Mouse (Mus musculus): ENCODE results near the gene Fam222b.

Fam222b gene

GRCm38 (mm10) chr11:78164924-78165760, 70.7 kb downstream of the Fam222b start, which contains the start of gene Traf4:
Gene Traf4, minus strand, starts transcription at chr11:78165589.
- peak; percentile 78 for DNase-seq (ENCODE audit: low spot score)

GRCm38 (mm10) chr11:78165761-78166109, 71.3 kb downstream of the Fam222b start:
- DNase-seq (ENCODE audit: low spot score) = peak; percentile 71

- DNase-seq (ENCODE audit: low spot score) = no peak
These were observed 71.7 kb downstream of the Fam222b start for GRCm38 (mm10) chr11:78166161-78166560.

- no peak for DNase-seq (ENCODE audit: low spot score)
These were observed 72.2 kb downstream of the Fam222b start for GRCm38 (mm10) chr11:78166640-78167039.

- DNase-seq (ENCODE audit: low spot score) = no peak
These were observed 72.9 kb downstream of the Fam222b start for GRCm38 (mm10) chr11:78167257-78167959.

- DNase-seq (ENCODE audit: low spot score) = peak; percentile 36
These were observed 74.3 kb downstream of the Fam222b start for GRCm38 (mm10) chr11:78168541-78169468.

- no peak for DNase-seq (ENCODE audit: low spot score)
These were observed 75.8 kb downstream of the Fam222b start for GRCm38 (mm10) chr11:78170306-78170705.

- no peak for DNase-seq (ENCODE audit: low spot score)
These were observed 76.9 kb downstream of the Fam222b start for GRCm38 (mm10) chr11:78171328-78171727.

GRCm38 (mm10) chr11:78172034-78172747, 77.7 kb downstream of the Fam222b start:
- DNase-seq (ENCODE audit: low spot score) = no peak

- peak; percentile 64 for DNase-seq (ENCODE audit: low spot score)
These were observed 78.4 kb downstream of the Fam222b start for GRCm38 (mm10) chr11:78172748-78173383.

- no peak for DNase-seq (ENCODE audit: low spot score)
These were observed 80.0 kb downstream of the Fam222b start for GRCm38 (mm10) chr11:78174506-78174905.

GRCm38 (mm10) chr11:78175771-78176401, 81.4 kb downstream of the Fam222b start:
- DNase-seq (ENCODE audit: low spot score) = no peak

GRCm38 (mm10) chr11:78176402-78176862, 82.0 kb downstream of the Fam222b start, which contains the start of the genes Nek8 and Tlcd1:
Gene Nek8, minus strand, starts transcription at chr11:78176675.
Gene Tlcd1, plus strand, starts transcription at chr11:78176711.
- DNase-seq (ENCODE audit: low spot score) = peak; percentile 94

- DNase-seq (ENCODE audit: low spot score) = peak; percentile 29
These were observed 82.5 kb downstream of the Fam222b start for GRCm38 (mm10) chr11:78176905-78177331.

GRCm38 (mm10) chr11:78177437-78177836, 83.0 kb downstream of the Fam222b start:
- DNase-seq (ENCODE audit: low spot score) = peak; percentile 71

GRCm38 (mm10) chr11:78177903-78178858, 83.7 kb downstream of the Fam222b start:
- DNase-seq (ENCODE audit: low spot score) = peak; percentile 97

GRCm38 (mm10) chr11:78178859-78179437, 84.5 kb downstream of the Fam222b start:
- peak; percentile 70 for DNase-seq (ENCODE audit: low spot score)

GRCm38 (mm10) chr11:78179438-78179999, 85.1 kb downstream of the Fam222b start:
- DNase-seq (ENCODE audit: low spot score) = no peak
